Mouse (Mus musculus) natural killer cell, adult 2 months (primary cell): ENCODE results near the gene Aatf.

Experiments used
- DNase-seq, 2 experiments: peaks; one replicate each; pipeline ENCODE4 v3.0.0; 2022; ENCODE audit warnings: low spot score in 2 of 2

Aatf gene

DNA sequence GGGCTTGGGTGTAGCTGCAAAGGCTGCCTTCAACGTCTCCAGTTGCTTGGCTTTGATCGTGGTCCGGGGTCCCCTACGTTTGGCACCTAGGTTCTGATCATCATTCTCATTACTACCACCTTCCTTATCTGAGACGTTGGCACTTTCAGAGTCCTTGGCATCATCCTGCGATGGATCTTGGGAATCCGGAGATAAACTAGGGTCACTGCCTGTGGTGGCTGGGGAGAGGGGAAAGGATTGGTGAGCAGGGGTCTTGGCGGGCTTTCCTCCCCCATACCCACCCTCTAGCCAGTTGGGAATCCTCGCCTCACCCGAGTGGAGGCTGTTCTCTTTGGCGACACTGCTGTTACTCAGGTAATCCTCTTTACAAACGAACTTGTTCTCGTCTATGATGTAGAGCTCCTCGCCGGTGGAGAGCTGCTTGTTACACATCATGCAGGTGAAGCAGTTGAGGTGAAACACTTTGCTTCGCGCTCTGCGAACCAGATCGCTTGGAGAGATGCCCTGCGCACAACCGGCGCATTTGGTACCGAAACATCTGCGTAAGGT is 8.5 kb upstream of the Aatf start:
- DNase-seq = no peak

DNA sequence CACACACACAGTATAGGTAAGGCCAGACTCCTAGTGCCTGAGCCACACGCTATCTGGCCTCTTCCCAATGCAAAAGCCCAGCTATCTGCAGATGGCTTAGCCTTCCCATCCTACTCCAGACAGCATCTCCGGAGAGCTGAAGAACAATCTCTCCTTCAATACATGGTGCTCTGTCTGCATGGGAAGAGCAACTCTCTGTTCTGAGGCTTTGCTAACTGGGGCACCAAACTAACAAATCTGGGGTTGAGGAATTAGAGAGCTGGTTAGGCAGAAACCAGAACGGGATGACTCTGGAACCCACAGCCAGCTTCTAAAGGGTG is 7.7 kb upstream of the Aatf start:
- no peak for DNase-seq

DNA sequence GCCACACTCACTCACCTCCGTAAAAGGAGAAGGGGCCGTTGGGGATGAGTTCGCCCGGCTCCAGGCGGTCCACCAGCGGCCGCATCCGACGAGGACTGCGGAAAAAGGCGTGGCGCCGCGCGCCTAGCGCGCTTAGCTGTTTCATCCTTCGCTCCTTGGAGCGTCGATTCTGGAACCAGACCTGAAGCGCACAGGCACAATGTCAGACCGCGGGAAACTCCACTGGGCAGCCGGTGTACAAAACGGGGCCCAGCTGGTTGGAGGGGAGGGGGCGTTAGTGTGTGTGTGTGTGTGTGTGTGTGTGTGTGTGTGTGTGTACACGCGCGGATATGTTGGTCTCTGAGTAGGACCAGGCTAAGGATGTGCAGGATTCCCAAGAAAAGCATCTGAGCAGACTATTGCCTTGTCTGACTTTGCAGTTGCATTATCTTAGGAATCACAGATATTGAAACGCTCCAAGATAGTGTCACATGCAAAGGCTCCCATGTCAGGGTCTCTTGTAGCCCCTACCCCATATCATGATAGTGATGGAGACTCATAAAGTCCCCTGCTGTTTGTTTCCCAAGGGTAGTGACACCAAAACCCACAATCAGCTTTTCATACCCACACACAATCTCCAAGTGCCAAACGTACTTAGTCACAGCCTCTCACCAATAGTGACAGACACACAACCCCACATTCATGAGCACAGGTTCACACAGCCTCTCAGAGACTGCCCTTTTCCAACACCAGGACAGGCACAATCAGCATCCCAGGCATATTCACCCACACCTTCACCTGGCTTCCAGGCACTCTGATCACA is 7.1 kb upstream of the Aatf start:
- no peak for DNase-seq

DNA sequence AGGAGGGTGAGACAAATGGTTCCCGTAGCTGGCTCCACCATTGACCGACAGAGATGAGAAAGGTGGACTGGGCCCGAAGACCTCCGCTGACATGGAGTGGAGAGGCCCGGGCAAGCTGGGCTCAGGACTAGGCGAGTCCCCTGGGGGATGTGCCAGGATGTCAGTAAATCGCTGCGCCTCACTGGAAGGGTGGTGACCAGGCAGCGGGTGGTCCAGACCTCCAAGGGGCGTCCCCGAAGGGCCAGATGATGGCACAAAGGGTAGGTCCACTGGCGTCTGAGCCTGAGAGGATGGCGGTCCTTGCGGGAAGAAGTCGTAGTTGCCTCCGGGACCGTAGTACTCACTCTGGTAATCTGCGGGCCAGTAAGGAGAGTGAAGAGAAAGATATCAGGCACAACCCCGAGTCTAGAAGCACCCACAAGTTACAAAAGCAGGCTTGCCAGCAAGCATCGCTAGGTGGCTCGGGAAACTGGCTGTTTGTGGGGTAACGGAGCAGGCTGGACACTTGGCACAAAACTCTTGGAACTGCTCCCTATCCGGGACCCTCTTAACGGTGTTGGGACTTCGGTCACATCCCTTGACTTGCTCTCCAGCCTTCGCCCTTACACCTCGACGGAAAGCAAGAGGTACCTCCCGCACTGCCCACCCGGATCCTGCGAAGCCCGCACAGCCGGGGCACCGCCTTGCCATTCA is 6.4 kb upstream of the Aatf start:
- no peak for DNase-seq

DNA sequence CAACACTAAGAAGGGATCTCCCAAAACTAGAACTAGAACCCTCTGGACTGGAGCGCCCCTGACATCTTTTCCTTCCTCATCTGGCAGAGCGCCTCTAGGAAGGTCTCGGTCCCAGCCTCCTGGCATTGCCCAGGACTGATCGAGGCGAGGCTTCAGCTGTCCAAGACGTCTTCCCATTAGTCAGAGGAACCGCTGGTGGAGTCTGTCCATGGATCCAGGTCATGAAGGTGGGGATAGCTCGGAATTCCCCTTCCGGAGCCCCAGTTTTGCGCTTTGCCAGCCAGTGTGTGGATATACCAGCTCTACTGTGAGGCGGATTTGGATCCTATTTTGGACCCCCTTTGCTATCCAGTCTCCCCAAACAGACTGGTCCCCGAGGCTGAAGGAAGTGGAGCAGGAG is 5.7 kb upstream of the Aatf start:
- DNase-seq = no peak

DNA sequence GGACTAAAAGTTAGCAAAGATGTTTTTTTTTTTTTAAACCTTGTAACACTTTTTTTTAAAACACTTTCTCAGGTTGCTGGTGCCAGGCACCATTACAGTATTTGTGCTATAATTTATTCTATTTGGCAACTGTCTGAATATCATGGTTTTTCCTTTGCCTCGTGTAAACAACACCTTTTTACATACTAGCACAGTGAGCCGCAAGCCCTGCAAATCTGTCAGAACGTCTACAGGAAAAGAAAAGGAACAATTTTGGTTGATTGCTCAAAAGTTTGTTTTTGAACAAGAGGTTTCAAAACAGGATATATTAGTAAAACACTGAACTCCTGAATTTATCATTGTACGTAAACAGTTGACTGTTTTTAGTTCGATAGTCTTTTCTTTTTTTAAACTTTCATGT is 4.9 kb upstream of the Aatf start:
- DNase-seq = no peak

DNA sequence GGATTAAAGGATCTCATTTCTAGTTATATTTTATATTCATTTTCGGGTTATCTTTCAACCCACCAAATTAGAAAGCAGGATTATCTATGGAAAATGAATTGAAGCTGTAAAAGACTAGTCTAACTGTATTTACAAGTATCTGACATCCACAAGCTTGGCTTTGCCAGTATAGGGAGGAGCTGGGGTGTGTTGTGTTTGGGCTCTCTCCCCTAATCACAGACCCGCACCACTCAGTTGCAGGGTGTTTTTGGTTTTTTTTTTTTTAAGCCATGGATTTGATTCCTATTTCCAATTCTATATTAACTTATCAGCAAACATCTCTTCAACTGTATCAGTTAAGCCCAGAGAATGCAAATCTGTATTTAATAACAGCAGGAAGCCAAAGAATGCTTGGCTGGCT is 4.1 kb upstream of the Aatf start:
- no peak for DNase-seq

DNA sequence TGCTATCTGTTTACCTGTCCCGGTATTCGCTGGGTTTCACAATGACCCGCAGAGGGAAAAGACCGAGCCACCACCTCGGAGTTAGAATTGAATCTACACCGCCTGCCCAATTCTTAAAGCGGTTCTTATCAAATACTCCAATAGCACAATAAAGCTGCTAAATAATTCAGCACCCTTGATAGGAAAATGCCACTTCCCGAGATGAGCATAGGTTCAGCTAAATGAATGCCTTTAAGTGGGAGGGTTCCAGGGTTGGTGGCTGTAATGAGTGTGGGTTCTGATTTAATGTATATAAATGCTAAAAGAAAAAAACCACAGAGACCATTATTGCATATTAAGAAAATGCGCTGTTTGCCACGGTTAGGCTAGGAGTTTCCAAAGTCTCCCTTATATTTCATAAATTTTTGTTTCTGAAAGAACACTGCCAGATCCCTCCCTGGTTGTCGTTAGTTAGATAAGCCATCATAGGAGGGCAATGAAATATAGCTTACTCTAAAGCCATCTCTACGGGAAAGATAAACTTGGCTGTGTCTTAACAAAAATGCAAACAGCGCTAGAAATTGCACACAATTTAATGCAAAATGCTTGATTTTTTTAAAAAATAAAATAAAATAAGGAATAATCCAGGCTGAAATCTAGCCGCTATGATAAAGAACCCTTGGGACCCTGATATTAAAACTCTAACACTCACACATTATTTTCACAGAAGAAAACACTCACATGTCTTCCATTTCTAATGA is 3.3 kb upstream of the Aatf start:
- no peak for DNase-seq

DNA sequence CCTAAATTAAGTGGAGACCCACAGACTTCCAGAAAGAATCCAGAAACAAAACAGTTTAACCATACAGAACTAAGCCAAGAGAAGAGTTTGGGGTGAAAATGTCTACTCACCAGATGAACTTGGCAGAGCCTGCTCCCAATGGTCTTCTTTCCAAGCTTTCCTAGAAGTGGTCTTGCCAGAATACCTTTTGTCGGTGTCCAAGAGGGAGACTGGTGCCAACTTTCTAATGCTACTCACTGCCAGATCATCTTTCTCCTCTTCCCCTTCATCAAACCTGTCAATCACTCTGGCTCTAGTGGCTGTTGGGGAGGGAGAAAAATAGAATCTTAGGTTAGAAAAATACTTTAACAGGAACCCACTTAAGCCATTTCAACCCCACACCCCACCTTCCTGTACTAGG is 1.3 kb downstream of the Aatf start:
- DNase-seq = no peak

DNA sequence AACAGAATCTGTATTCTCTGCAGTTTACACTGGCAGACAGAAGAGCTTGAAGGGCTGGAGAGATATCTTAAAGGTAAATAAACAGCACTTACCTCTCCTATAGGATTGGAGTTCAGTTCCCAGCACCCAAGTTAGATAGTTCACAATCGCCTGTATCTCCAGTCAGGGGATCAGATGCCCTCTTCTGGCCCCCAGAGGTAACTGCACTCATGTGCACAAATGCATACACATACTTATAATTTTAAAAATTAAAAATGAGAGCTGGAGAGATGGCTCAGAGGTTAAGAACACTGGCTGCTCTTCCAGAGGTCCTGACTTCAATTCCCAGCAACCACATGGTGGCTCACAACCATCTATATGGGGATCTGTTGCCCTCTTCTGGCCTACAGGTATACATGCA is 9.0 kb downstream of the Aatf start:
- DNase-seq = no peak

DNA sequence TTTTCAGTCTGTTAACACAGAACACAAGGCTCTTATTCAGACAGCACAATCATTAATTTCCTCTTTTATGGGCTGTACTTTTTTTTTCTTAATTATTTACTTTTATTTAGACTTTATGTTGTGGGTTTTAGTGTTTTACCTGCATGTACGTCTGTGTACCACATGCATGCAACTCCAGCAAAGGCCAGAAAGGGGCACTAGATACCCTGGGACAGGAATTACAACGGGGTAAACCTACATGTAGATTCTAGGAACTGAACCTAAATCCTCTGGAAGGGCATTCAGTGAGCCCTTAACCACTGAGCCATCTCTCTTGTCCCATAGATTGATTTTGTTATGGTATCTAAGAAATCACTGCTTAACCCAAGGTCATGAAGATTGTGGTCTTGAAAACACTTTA is 15.4 kb downstream of the Aatf start:
- no peak for DNase-seq

DNA sequence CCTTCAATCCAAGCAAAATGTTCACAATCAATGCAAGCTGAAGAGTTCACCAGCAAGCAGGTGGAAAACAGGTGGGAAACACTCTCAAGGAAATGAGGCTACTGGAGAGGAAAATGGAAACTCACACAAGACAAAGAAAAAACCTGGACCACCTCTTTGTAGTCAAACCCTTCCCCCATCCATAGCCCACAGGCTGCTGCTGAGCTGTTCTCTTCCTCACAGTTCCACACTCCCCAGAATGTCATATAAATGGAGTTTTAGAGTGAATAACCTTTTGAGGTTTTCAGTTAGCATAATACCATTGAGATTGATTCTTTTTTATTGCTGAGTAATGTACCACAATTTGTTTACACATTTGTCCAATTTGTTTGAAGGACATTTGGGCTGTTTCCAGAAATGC is 16.4 kb downstream of the Aatf start:
- no peak for DNase-seq

DNA sequence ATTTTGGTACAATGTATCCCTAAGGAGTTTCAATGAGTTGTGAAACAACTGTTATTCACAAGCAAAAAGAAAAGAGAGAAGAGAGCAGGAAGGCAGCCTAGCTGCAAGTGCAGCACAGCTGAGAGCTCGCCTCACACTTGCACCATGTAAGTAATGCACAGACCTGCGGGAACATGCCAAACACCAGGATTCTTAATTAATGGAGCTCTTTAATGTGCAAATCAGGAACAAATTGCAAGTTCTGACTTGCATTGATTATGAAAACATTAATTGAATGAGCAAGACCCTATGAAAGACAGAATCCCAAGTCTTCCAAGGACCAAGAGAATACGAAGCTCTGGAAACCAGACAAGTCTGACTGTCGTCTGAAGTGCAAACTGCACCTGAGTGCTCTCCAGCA is 17.5 kb downstream of the Aatf start:
- no peak for DNase-seq

DNA sequence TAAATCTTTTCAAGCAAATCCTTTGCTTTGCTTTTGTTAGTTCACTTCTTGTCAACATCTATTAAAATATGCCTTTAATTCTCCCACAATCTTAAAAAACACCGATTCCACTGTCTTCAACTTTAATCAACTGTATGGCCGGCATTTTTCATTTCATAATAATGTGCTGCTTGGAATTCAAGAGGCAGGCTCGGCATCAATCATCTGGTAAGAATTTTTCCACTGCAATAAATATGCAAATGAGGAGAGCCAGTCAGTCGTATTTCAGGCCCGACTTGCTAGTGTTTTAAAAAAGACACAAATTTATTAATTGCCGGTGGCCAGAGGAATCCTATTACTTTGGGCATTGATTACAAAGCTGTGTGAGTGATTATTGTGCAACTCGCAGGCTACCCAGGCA is 31.7 kb downstream of the Aatf start:
- no peak for DNase-seq

DNA sequence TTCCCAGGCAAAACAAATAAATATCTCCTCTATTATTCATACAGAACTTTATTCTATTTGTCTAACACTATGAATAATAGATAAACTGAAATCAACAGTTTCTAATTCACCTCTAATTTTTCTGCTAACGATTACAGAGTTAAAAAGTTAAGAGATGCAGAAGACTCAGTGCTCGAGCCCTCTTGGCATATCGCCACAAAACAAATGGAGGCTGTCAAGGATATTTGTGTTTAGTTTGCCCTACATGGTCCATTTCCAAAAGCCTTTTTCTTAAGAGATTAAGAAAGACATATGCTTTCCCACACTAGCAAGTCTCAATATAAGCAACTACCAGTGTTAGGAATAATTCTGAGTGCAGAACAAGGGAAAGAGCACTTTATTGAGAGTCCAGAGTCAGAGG is 32.9 kb downstream of the Aatf start:
- DNase-seq = no peak

DNA sequence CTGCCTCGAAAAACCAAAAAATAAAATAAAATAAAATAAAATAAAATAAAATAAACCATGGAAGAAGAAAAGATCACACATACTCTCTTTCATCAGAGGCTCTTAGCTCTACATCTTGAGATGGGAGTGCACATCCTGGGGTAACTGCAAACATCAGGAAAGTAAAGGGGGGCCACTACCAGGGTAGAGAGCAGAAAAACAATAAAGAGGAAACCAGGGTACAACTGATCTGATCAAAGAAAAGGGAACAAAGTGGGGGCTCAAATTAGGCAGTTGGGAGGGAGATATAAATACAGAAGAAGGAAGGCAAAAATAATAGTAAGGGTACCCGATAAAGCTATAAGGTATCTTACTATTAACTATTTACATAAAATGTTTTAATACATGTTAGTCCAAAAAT is 36.7 kb downstream of the Aatf start:
- DNase-seq = no peak

DNA sequence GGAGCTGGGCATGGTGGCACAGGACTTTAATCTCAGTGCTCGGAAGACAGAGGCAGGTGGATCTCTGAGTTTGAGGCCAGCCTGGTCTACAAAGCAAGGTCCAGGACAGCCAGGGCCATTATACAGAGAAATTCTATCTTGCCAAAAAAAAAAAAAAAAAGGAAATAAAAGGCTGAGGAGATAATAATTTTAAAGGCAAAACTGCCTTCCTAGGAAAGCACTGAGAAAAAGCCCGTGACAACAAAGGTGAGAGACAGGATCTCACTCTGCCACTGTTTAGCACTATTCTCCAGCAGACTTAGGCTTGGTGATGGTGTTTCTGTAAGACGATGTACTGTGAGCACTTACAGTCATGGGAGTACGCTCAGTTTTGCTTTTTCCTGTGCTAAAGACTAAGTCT is 37.3 kb downstream of the Aatf start:
- DNase-seq = no peak

DNA sequence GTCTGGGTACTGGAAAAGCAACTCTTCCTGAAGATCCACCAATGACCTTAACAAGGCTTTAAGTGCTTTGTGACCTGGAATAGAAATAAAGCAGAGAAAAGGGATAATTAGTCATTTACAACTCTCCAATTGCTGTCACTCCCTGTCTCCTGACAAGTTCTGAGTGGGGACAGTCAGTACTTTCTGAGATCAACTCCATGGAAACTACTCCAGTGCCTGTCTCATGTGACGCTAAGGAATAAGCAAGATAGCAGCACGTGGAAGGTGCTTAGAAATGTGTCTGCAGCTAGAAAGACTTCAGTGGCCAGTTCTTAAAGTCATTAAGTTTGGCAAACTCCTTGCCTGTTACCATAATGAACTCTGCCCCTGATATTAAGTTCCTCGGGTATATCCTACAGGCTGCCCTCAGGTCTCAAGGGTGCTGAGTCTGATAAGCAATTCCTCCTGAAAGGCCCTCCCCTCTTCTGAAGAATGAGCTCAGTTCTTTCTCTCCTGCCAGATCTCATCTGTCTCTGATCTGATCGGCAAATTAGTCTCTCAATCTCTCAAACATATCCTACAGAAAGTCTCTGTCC is 40.1 kb downstream of the Aatf start:
- DNase-seq = no peak

DNA sequence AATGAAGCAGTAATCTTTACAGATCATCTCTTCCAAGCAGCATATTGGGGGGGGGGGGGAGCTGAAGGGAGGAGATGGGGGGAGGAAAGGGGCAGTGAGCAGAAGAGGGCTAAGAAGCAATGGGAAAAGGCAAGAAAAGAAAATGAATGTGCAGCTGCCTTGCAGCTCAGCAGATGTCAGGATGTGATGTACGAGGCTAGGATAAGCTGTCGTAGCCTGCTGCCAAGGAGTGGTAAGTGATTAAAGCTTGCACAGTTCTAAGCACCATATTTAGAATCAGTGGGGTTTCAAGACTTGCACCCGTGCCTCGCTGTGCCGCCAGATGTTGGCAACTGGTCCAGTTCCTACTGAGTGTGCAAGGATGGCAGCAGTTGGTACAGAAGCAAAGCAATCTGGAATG is 48.8 kb downstream of the Aatf start:
- no peak for DNase-seq

DNA sequence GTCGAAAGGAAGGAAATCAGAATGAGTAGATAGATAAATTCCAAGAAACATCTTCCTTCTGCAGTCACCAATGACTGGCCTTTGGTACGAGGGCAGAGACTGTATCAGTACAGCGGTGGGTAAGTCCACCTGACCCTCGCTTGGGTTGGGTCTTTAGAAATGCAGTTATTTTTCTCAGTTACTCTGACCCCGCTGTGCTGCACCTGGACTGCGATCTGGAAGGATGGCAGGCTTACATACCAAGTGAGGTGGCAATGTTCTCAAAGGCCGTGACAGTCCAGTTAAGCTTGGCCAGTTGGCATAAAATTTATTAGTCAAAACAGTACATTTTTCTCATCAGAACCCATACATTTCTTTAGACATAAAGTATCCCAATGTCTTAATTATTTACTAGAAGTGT is 59.4 kb downstream of the Aatf start:
- no peak for DNase-seq

DNA sequence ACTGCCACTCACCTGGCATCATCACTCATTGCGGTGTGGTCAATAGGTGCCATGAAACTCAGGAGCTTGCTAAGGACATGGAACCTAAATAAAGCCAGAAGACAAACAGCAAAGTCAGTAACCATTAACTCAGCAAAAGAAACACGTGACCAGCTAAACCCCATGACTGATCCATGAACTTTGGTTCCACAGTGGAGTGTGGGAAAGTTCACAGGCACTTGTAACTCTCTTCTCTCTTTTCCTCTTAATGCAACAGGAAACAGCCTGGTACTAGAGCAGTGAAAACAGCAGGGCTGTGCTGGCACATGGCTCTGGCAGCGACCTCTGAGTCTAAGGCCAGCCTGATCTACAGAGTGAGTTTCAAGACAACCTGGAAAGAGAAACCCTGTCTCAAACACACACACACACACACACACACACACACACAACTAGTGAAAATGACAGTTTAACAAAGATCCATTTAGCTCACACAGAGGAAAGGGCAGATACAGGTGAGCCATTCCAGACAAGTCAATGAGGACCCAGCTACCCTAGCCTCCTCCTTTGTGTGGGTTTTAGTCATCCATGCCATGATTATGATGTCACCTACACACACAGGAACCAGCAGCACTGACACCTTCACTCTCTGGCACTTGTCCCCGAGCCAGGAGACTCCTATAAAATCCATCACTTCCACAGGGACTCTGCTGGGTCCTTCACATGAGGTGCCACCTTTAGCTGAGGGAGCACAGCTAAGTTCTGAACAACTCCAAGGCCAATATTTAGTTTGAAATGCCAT is 70.6 kb downstream of the Aatf start:
- no peak for DNase-seq

DNA sequence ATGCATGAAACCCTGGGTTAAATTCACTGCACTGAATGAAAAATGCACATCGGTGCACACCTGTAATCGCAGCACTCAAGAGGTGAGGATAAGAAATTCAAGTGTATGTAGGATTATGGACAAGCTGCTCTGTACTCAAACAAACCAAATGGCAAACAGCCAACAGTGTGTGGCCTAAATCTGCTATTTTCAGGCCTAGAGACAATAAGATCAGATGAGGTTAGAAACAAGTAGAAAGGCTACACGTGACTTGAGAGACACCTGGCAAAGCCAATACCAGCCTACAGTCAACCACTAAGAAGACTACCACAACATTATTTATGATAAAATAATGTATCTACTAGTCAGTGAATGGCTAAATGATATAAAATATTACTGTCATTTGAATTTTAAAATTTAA is 72.9 kb downstream of the Aatf start:
- DNase-seq = no peak
